Mouse (Mus musculus) liver (tissue): Measurements from ENCODE around the gene Gm8165.
"Not testable (repeated sequence)": the region's sequence is repeated elsewhere in the genome, so short reads cannot be mapped to it uniquely, and the experiment has no call there.

Source experiments
- DNase-seq: peaks from one replicate; pipeline ENCODE4 v3.0.0-alpha.2; 2020; ENCODE audit warnings: mixed read lengths

Gm8165 gene

DNA sequence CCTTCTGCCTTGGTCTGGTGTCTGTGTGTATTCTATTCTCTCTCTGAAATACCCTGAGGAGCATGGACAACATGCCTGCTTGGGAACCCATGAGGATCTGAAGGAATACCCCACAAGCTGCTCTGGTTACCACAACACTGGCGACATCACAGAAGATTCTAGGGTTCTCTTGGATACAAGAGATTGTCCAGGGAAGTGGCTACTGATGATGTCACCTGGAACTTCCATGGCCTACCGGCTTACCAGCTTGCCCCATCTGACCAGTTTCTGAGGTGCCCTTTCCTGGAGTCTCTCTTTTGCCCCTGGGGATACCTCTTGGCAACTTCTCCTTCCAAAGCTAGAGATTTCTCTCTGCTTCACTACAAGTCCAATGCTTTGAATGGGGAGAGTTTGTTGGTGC is at the start of gene Gm8165:
Gene Gm8165 (minus strand): TSS at position 101 of the 400 bp plus-strand sequence.
- DNase-seq: not testable (repeated sequence)

DNA sequence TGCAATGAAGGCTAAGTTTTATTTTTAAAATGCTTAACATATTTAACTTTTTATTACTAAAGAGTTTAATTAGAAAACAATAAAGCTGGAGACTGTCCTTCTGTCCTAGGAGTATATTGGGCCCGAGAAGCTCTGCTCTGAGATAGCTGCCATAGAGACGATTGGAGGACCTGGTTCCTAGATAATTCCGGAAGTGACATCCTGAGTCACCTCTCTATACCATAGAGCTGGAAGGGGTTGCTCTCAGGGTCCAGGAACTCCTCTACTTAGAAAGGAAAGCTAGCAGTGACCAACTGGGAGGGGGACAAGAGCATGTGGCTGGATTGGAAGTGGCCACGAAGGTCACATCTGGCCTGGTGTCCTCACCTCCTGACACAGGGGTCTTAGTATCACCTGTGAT is 20.6 kb upstream of the Gm8165 start, which contains the start of gene Gm7324:
Gene Gm7324 (plus strand): TSS at position 208 of the 400 bp plus-strand sequence.
- not testable (repeated sequence) for DNase-seq
